Mouse (Mus musculus): ENCODE measurements around the gene Rnf185. TPM values are rescaled to one million over a fixed set of nuclear protein-coding genes. Genes with fewer than 3 reads are reported as not detected.

Gene Rnf185
- total RNA-seq, 4 experiments from 2014 or later, result 26.4 to 31.9 (median 30.0) TPM

GRCm38 (mm10) chr11:3396562-3396961 lies 55.6 kb downstream of the Rnf185 start:
- peak; percentile 34 to 41 for DNase-seq (ENCODE audit: low spot score in 2 of 2)

DNA sequence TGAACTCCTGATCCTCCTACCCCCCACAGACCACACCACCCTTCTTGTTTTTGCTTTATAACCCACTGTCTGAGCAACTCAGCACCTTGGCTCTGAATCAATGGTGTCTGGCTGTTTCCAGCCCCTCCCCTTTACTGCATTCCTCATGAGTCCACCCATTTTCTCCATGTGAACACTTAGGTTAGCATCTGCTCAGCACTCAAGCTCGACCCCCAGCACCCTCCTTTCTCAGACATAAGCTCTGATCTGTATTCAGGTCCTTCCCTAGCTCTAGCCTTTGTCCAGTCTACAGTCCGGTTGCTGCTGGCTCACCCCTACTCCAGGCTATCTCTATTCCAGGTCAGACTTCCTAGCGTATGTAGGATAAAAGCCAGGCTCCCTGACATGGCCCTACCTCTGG lies 56.1 kb downstream of the Rnf185 start:
- no peak for DNase-seq (ENCODE audit: low spot score in 2 of 2)

GRCm38 (mm10) chr11:3394520-3394919 lies 57.6 kb downstream of the Rnf185 start:
- DNase-seq (ENCODE audit: low spot score in 2 of 2), result no peak

DNA sequence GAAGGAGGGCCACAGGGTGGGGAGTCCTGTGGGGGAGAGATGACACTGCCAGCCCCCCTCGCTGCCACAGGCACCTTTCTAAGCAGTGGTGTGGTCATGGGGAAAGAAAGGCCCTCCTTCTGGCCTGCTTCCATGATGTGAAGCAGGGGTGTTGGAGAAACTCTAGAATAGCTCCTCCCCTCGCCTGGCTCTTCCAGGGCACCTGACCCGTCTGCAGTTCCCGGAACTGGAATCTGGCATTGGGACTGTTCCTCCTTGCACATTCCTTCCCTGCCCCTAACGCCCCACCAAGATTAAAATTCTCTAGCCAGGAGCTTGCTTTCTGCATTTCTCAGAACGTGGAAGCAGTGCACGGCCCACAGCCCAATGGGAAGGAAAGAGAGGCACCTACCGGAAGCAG lies 59.6 kb downstream of the Rnf185 start:
- DNase-seq (ENCODE audit: low spot score in 2 of 2), result no peak

DNA sequence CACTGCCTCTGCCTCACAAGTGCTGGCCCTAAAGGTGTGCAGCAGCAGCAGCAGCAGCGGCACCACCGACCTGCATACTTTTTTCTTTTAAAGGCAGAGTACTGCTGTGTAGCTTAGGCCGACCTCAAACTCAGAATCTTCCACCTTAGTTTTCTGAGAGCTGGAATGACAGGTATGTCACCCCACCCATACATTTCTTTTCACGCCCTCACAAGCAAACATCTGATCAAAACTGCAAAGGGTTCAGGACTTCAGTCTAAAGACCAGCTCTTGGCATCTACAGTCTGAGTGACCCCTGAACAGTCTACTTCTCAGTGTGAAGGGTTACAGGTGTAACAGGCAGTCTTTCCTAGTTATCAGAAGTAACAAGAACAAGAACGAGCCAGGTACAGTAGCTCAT lies 61.4 kb downstream of the Rnf185 start:
- DNase-seq (ENCODE audit: low spot score in 2 of 2), result no peak

DNA sequence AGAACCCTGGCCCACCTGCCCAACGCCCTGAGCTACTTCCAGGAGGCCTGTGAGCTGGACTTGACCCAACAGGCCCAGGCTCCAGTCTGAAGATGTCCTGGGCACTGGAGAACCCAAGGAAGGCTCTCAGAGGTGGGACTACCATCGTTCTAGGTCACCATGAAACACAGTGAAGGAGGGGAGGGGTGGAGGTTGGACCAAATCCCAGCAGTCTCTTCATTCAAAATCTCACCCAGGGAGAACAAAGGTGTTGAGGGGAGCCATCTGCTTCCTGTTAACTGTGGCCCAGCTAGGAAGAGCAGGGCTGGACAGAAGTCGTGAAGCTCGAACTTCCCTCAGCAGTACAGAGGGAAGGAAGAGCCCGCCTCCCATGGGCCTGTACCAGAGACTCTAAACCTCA lies 62.2 kb downstream of the Rnf185 start:
- no peak for DNase-seq (ENCODE audit: low spot score in 2 of 2)

DNA sequence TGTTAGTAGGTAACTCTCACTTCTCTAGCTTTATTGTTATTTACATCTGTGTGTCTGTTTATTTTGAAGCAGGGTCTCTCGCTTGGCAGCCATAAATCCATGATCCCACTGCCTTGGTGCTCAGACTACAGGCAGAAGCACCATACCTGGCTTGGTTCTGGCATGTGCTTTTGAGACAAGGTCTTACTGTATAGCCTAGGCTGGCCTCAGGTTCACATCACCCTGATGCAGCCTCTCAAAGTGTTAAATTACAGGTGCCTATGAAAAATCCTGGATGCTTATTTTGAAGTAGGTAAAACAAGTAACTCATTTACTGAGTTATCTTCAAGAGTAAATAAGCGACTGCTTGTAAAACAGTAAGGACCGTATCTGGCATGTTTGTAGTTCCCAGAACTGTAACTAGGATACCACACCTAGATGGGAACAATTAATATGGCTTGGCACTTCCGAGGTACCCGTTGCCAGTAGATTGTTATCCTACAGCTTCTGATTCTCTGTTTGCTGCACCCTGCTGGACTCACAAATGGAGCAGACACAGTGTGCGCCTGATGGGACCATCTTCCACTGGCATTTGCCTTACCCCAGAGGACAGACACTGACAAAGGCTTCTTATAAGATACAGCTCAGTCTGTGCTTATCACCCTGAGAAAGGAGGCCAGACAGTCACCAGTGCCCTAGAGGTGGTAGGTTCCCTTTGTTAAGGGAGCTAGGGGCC lies 64.5 kb downstream of the Rnf185 start:
- DNase-seq (ENCODE audit: low spot score in 2 of 2), result no peak

- peak; percentile 69 to 92 for DNase-seq (ENCODE audit: low spot score in 2 of 2)
These were observed 65.2 kb downstream of the Rnf185 start for GRCm38 (mm10) chr11:3386941-3387368.

GRCm38 (mm10) chr11:3382602-3383594 lies 69.3 kb downstream of the Rnf185 start:
- no peak for DNase-seq (ENCODE audit: low spot score in 2 of 2)

GRCm38 (mm10) chr11:3381148-3381814 lies 70.9 kb downstream of the Rnf185 start:
- no peak for DNase-seq (ENCODE audit: low spot score in 2 of 2)

- no peak for DNase-seq (ENCODE audit: low spot score in 2 of 2)
These were observed 72.7 kb downstream of the Rnf185 start for GRCm38 (mm10) chr11:3379427-3379826.

- DNase-seq (ENCODE audit: low spot score in 2 of 2), result no peak
These were observed 77.4 kb downstream of the Rnf185 start for GRCm38 (mm10) chr11:3374741-3375140.

DNA sequence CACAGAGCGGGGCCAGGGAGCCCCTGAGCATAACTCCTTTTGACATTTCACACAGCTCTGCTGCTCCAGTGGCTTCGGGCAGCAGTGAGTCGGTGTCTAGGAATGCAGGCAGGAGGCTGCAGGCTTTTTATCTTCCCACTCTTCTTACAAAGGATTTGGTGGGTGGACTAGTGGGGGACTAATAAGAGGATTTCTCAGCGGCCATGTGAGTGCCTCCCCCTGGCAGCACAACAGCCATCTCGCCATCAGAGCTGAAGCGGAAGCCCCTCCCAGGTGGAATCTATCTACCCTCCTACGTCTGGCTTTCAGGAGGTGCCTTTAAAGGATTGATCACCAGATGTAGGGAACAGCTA lies 77.9 kb downstream of the Rnf185 start:
- no peak for DNase-seq (ENCODE audit: low spot score in 2 of 2)

DNA sequence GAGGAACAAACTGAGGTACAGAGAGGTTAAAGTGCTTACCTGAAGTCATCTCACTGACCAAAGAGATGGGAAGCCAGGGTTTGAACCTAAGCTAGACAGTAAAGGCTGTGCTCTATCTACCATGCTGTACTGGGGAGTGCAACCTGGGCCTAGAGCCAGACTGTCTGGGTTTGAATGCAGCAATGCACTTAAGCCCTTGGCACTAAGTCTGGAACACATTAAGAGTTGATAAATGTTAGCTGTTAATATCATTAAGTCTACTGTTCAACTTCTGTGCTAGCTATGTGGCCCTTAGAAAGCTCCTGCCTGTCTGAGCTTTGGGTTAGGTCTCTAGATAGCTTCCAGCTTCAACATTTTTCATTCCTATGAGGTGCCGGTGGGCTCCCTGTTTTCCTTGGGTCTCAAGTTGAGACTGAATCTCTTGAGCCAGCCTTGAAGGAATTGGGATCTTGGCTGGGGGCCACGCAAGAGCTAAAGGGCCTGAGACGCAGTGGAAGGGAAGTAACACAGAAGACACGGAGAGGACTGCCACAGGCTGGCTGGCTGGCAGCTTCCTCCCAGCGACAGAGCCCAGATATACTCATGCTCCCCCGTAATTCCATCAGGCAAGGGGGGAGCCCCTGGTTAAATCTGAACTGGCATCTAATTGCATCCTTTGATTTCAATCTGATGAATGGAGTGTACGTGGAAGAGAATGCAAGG lies 78.4 kb downstream of the Rnf185 start:
- DNase-seq (ENCODE audit: low spot score in 2 of 2), result no peak

GRCm38 (mm10) chr11:3371599-3372295 lies 80.4 kb downstream of the Rnf185 start:
- no peak for DNase-seq (ENCODE audit: low spot score in 2 of 2)

GRCm38 (mm10) chr11:3370928-3371598 lies 81.1 kb downstream of the Rnf185 start:
- DNase-seq (ENCODE audit: low spot score in 2 of 2), result peak; percentile 80 to 85

- DNase-seq (ENCODE audit: low spot score in 2 of 2), result no peak
These were observed 82.0 kb downstream of the Rnf185 start for GRCm38 (mm10) chr11:3370162-3370561.

- no peak for DNase-seq (ENCODE audit: low spot score in 2 of 2)
These were observed 82.7 kb downstream of the Rnf185 start for GRCm38 (mm10) chr11:3369449-3369848.

DNA sequence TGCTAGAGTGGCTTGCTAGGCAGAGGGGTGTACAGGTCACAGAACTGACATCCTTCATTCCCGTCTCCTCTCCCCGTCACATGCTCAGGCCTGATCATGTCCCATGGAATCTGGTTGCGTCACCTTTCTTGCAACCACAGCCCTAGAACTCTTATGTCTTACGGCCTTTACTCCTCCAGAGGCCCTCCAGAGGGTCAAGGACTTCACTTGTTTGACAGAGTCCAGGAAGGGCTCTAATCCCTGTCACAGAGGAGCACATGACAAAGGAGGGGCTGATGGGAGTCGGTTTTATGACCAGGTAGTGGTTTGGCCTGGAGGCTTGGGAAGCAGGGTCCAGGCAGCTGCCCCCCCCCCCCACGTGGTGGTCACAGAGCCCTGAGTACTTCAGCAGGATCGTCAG lies 83.2 kb downstream of the Rnf185 start:
- DNase-seq (ENCODE audit: low spot score in 2 of 2), result no peak

GRCm38 (mm10) chr11:3366411-3366810 lies 85.8 kb downstream of the Rnf185 start:
- no peak for DNase-seq (ENCODE audit: low spot score in 2 of 2)

All from layer of hippocampus, adult 8-10 months (tissue).